Mouse (Mus musculus): ENCODE data around the gene Tsc1. TPM values are rescaled to one million over a fixed set of nuclear protein-coding genes. Genes with fewer than 3 reads are reported as not detected.

Tsc1 gene
- total and polyA plus RNA-seq, 3 experiments = 8.0 to 16.4 TPM; not detected in 1

GRCm38 (mm10) chr2:28613599-28613998, 27.4 kb upstream of the Tsc1 start:
- Histone ChIP-seq H3K27ac (ENCODE audit: control insufficient read depth, low read depth, low read length) (no peak overlapping the region), H3K9me3 (replicated peaks; ENCODE audit: insufficient read depth, low read length) (no peaks in the 10 kb centered on the region), H3K79me2 (ENCODE audit: control insufficient read depth, insufficient read depth, low read length, poor library complexity) (peaks cover 22% of the 10 kb centered on the region), H3K4me1 (ENCODE audit: control insufficient read depth in 1 of 2, insufficient read depth in 2 of 2, low read length in 2 of 2) (peaks cover 2 to 41% of the 10 kb centered on the region in 2 experiments; a peak in 3 of 4 replicates), H3K27me3 (ENCODE audit: control insufficient read depth in 1 of 2, insufficient read depth in 2 of 2, low read length in 2 of 2) (no peaks in the 10 kb centered on the region), H3K4me3 (ENCODE audit: control insufficient read depth in 1 of 2, insufficient read depth in 1 of 2, low read depth in 2 of 2, low read length in 2 of 2) (no peak overlapping the region), H3K9ac (ENCODE audit: control insufficient read depth, low read depth, low read length, poor library complexity, severe bottlenecking) (no peak overlapping the region), H3K36me3 (ENCODE audit: control insufficient read depth in 1 of 2, insufficient read depth in 2 of 2, low read length in 2 of 2) (peaks cover 24 to 48% of the 10 kb centered on the region in 2 experiments)
- TF ChIP-seq ZKSCAN1 (IDR thresholded peaks at IDR 0.05; ENCODE audit: low read depth, low read length) (no peak), CHD2 (IDR thresholded peaks at IDR 0.05; ENCODE audit: low read length) (no peak), USF2 (IDR thresholded peaks at IDR 0.05; ENCODE audit: borderline replicate concordance in 1 of 2, insufficient read depth in 1 of 2, low read depth in 1 of 2, low read length in 2 of 2) (no peak)
- DNase-seq (ENCODE audit: low read depth, low spot score) = peak; percentile 12

GRCm38 (mm10) chr2:28616358-28616757, 24.7 kb upstream of the Tsc1 start:
- H3K27ac ChIP-seq (ENCODE audit: control insufficient read depth, low read depth, low read length) = peak overlapping the region; percentile 97
- peak overlapping the region in 1 of 2 experiments; percentile 36; a peak in 3 of 4 replicates for H3K4me3 ChIP-seq (ENCODE audit: control insufficient read depth in 1 of 2, insufficient read depth in 1 of 2, low read depth in 2 of 2, low read length in 2 of 2)

GRCm38 (mm10) chr2:28616874-28617273, 24.2 kb upstream of the Tsc1 start:
- H3K27ac ChIP-seq (ENCODE audit: control insufficient read depth, low read depth, low read length) = peak overlapping the region; percentile 97
- H3K27me3 ChIP-seq (ENCODE audit: control insufficient read depth in 1 of 2, insufficient read depth in 2 of 2, low read length in 2 of 2) = no peaks in the 10 kb centered on the region
- DNase-seq (ENCODE audit: low read depth, low spot score) = peak; percentile 82
- H3K9me3 ChIP-seq (replicated peaks; ENCODE audit: insufficient read depth, low read length) = no peaks in the 10 kb centered on the region
- peaks cover 53% of the 10 kb centered on the region for H3K79me2 ChIP-seq (ENCODE audit: control insufficient read depth, insufficient read depth, low read length, poor library complexity)
- H3K9ac ChIP-seq (ENCODE audit: control insufficient read depth, low read depth, low read length, poor library complexity, severe bottlenecking) = peak overlapping the region; percentile 95
- peaks cover 2 to 46% of the 10 kb centered on the region in 2 experiments; a peak in 3 of 4 replicates for H3K4me1 ChIP-seq (ENCODE audit: control insufficient read depth in 1 of 2, insufficient read depth in 2 of 2, low read length in 2 of 2)
- peaks cover 19 to 49% of the 10 kb centered on the region in 2 experiments for H3K36me3 ChIP-seq (ENCODE audit: control insufficient read depth in 1 of 2, insufficient read depth in 2 of 2, low read length in 2 of 2)
- TF ChIP-seq MYB (IDR thresholded peaks at IDR 0.05; ENCODE audit: low read depth, low read length) = 0 out of 2 replicates have a peak, but pooled peaks have one; percentile 21
- TF ChIP-seq USF1 (IDR thresholded peaks at IDR 0.05; ENCODE audit: low read depth, low read length) = no peak
- peak; percentile 44; the same call in 1 of the 2 replicates for TF ChIP-seq NELFE (IDR thresholded peaks at IDR 0.05; ENCODE audit: low read depth, low read length)
- TF ChIP-seq TAL1 (IDR thresholded peaks at IDR 0.05; ENCODE audit: low read length) = peak; percentile 65
- no peak for TF ChIP-seq MAFK (IDR thresholded peaks at IDR 0.05; ENCODE audit: borderline replicate concordance, low read depth, low read length)
- peak; percentile 38 for TF ChIP-seq TBP (IDR thresholded peaks at IDR 0.05; ENCODE audit: low read depth, low read length)
- TF ChIP-seq NRF1 (IDR thresholded peaks at IDR 0.05; ENCODE audit: insufficient read depth, low read depth, low read length, poor library complexity, severe bottlenecking) = no peak
- peak; percentile 72 for TF ChIP-seq TCF12 (IDR thresholded peaks at IDR 0.05; ENCODE audit: low read depth, low read length)
- TF ChIP-seq ETS1 (IDR thresholded peaks at IDR 0.05; ENCODE audit: low read depth, low read length) = peak; percentile 66
- peak; percentile 54; the same call in 1 of the 2 replicates for TF ChIP-seq SIN3A (IDR thresholded peaks at IDR 0.05; ENCODE audit: low read length)
- TF ChIP-seq GATA1 (IDR thresholded peaks at IDR 0.05; ENCODE audit: low read depth, low read length) = peak; percentile 71; the same call in 1 of the 2 replicates
- TF ChIP-seq POLR2A (IDR thresholded peaks at IDR 0.05; ENCODE audit: control insufficient read depth in 1 of 2, insufficient read depth in 1 of 2, low read depth in 1 of 2, low read length in 2 of 2, poor library complexity in 1 of 2) = peak in 1 of 2 experiments; percentile 44; a peak in 1 of 4 replicates
- peak; percentile 96 for TF ChIP-seq E2F4 (IDR thresholded peaks at IDR 0.05; ENCODE audit: borderline replicate concordance, low read depth, low read length)
- peak; percentile 39 to 72; a peak in 3 of 4 replicates for TF ChIP-seq EP300 (IDR thresholded peaks at IDR 0.05; ENCODE audit: low read depth in 1 of 2, low read length in 2 of 2)
- peak; percentile 9; the same call in 1 of the 2 replicates for TF ChIP-seq RCOR1 (IDR thresholded peaks at IDR 0.05; ENCODE audit: low read depth, low read length)
- no peak for TF ChIP-seq MXI1 (IDR thresholded peaks at IDR 0.05; ENCODE audit: low read depth, low read length)
- TF ChIP-seq KAT2A (conservative IDR thresholded peaks at IDR 0.05; ENCODE audit: low read depth, low read length) = no peak
- peak overlapping the region; percentile 18 to 36 for H3K4me3 ChIP-seq (ENCODE audit: control insufficient read depth in 1 of 2, insufficient read depth in 1 of 2, low read depth in 2 of 2, low read length in 2 of 2)

More at GRCm38 (mm10) chr2:28616358-28616757, 24.7 kb upstream of the Tsc1 start:
- Histone ChIP-seq H3K27me3 (ENCODE audit: control insufficient read depth in 1 of 2, insufficient read depth in 2 of 2, low read length in 2 of 2) (no peaks in the 10 kb centered on the region), H3K36me3 (ENCODE audit: control insufficient read depth in 1 of 2, insufficient read depth in 2 of 2, low read length in 2 of 2) (peaks cover 21 to 51% of the 10 kb centered on the region in 2 experiments), H3K79me2 (ENCODE audit: control insufficient read depth, insufficient read depth, low read length, poor library complexity) (peaks cover 50% of the 10 kb centered on the region), H3K9ac (ENCODE audit: control insufficient read depth, low read depth, low read length, poor library complexity, severe bottlenecking) (peak overlapping the region; percentile 95), H3K4me1 (ENCODE audit: control insufficient read depth in 1 of 2, insufficient read depth in 2 of 2, low read length in 2 of 2) (peaks cover 2 to 46% of the 10 kb centered on the region in 2 experiments; a peak in 3 of 4 replicates), H3K9me3 (replicated peaks; ENCODE audit: insufficient read depth, low read length) (no peaks in the 10 kb centered on the region)
- DNase-seq (ENCODE audit: low read depth, low spot score) = peak; percentile 78
- TF ChIP-seq POLR2AphosphoS5 (IDR thresholded peaks at IDR 0.05; ENCODE audit: borderline replicate concordance, low read depth, low read length) = no peak
- TF ChIP-seq CTCF (IDR thresholded peaks at IDR 0.05 in 2 of 3, conservative IDR thresholded peaks at IDR 0.05 in 1 of 3; ENCODE audit: control insufficient read depth in 1 of 3, insufficient read depth in 1 of 3, low read depth in 2 of 3, low read length in 3 of 3, poor library complexity in 1 of 3, severe bottlenecking in 1 of 3) = peak; percentile 50 to 61 (median 60)
- TF ChIP-seq MAX (IDR thresholded peaks at IDR 0.05; ENCODE audit: low read length) = no peak

All from MEL (cell line).